Mouse (Mus musculus) adipocyte (in vitro differentiated cells): Measurements from ENCODE around the gene Zfp286.

Source experiments
- DNase-seq: peaks from one replicate; pipeline ENCODE4 v3.0.0-alpha.2; 2016; ENCODE audit warnings: low spot score

Gene Zfp286

GRCm38 (mm10) chr11:62788935-62789616, at the start of gene Zfp286:
Gene Zfp286, minus strand, starts transcription at chr11:62789462.
- DNase-seq: peak; percentile 22

DNA sequence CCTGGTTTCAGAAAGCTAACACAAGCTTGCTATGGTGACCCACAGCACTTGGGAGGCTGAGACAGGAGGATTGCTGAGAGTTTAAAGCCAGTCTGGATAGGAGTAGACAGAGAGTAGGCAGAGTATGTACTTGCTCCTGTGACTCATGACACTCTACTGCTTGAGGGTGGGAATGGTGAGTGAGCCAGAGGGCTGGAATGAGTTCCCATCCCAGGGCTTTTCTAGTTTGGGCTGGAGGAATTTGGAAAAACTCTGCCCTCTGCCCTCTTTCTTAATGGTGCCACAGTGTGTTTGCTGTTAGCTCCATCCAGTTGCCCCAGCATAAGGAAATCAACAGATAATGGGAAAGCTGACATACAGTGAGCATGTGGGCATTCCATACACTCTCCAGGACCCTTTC, 42.6 kb upstream of the Zfp286 start:
- peak; percentile 50 for DNase-seq

DNA sequence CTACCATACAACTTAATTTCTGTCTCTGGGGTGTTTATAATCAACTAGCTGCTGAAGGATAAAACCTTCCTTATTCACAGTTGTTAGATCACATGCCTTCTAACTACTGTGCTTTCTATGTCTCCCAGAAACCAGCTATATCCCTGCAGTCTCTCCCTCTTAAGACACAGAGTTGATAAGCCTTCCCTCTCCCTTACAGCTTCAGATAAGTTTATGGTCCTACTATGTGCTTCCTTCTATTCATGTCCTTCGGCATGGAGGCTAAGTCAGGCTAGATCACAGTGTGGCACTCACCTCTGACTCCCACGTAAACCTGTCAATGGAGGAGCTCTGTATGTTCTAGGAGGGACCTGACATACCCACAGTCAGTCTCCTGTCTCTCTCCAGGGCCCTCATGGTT, 41.1 kb upstream of the Zfp286 start:
- DNase-seq: no peak

- DNase-seq: no peak
Measured at GRCm38 (mm10) chr11:62827911-62828310, 38.6 kb upstream of the Zfp286 start.

DNA sequence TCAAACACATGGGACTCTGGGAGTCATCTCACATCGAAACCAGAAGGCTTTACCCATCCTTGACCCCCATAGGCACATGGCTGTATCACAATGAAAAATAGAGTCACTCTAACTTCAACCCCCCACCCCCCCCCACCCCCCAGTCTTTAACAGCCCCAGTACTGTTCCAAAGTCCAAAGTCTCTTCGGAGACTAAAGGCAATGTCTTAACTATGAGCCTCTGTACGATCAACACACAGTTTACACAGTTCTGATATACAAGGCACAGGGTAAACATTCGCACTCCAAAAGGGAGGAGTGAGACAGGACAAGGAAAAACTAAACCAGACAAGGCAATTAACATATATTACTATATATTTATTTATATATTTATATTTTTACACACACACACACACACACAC, 37.9 kb upstream of the Zfp286 start:
- DNase-seq: no peak

GRCm38 (mm10) chr11:62826106-62826733, 37.0 kb upstream of the Zfp286 start:
- peak; percentile 30 for DNase-seq

DNA sequence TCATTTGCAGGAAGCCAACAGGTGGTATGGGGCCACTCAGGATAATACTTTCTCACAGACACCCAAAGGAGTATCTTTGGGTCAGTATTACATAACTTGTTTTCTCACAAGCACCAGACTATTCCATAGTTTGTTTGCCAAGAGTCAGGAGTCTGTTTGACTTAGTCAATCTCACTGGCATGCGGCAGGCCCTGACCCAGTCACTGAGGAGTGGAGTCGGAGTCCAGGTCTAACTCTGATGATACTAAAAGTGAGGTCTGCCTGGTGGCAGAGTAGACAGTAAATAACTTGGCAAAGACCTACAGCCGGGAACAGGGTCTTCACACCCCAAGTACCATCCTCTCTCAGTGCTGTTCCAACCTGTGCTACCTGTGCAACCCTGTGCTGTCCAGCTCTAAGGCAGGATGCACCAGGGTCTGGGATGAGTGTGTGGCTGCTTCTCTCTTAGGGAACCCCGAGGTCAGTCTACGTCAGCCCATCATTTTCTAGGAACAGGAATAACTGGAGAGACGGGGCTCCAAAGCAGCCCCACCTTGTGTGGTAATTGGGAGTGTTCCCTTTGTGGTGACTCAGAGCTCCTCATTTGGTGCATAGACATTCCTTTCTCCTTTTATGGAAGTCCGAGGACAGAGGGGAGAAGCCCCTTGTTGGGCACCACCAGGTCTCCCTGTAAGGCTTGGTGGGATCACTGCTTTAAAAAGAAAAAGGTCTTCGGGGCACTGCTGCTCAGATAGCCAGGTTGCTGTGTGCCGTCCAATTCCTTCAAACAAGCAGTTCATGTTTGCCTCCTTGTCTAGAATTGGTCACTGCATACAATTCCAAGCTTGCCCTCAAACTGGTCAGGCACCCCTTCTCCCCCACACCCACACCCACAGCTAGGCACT, 36.2 kb upstream of the Zfp286 start:
- no peak for DNase-seq

DNA sequence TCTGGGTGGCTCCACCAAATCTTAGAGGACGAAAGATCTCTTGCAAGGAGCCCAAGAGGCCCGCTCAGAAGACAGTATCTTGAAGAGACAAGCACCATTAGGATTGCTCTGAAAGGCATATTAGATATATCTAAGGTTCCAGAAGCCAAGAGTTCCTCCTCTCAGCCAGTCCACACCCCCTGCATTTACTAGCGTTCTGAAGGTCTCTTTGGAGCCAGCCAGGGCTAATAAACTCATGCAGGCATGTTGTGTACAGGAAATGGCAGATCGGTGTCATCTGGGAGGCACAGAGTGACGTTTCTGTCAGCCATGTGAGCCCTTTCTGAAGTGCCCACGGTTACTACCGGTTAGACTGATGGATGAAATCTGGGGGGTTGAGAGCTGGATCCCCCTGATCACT, 34.9 kb upstream of the Zfp286 start:
- no peak for DNase-seq

- DNase-seq: no peak
Measured at GRCm38 (mm10) chr11:62821893-62822292, 32.6 kb upstream of the Zfp286 start.

GRCm38 (mm10) chr11:62820661-62821437, 31.6 kb upstream of the Zfp286 start:
- peak; percentile 55 for DNase-seq

- DNase-seq: peak; percentile 96
Measured at GRCm38 (mm10) chr11:62820059-62820541, 30.8 kb upstream of the Zfp286 start, which contains the start of gene Trim16. Gene Trim16, plus strand, starts transcription at chr11:62820231.

DNA sequence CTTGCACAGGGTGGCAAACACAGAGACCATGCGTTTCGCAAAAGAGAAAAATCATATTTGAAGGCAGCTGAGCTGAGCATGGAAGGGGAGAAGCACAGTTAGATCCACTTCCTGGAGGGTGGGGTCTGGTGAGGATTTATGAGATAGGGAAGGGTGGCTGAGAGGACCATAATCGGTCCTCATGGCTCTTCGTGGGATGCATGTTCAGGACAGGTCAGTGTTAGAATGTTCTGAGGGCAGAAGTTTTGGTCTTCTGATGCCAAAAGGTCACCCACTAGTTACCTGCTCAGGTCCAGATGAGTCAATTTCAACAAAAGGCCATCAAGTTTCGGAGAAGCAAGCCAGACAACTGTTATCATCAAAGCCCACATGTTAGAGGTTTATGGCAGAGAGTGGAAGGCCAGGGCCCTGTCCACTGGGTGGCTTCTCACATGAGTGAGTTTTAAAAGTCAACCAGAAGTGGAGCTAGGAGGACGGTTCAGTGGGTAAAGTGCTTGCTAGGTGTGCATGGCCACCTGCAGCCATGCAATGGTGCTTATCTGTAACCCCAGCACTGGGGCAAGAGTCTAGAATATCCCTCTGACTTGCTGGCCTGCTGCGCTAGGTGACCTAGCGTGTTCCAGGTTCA, 29.9 kb upstream of the Zfp286 start:
- DNase-seq: no peak

- DNase-seq: no peak
Measured at GRCm38 (mm10) chr11:62816591-62816990, 27.3 kb upstream of the Zfp286 start.

DNA sequence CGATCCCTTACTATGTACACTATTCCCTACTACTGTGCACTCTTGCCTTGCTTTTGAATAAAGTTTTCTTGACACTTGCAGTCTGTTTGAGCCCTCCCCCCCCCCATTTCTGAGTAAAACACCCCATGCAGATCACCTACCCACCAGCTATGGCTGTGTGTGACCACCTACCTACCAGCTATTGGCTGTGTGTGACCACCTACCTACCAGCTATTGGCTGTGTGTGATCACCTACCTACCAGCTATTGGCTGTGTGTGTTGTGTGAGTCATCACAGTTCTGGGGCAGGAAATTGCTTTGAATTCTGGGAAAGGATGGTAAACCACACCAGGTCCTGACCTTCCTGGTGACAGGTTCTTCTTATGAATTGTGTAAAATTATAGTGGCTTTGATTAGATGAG, 26.2 kb upstream of the Zfp286 start:
- no peak for DNase-seq

DNA sequence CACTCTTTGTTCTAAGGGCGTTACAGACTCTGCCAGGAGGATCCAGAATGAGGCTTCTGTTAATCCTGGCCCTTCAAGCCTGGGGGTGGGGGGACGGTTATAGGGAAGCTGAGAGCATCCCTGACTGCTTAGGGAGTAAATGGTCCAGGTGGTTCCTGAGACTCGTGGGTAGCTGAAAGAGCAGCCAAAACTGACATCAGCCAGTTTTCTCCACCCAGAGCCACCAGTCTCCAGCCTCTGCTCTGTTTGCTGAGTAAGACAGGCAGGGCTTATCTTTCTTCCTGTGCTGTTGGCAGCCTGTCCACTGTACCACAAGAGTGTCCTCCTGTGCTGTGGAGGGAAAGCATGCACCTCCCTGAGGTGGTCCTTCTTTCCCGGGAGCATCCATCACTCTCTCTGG, 25.4 kb upstream of the Zfp286 start:
- DNase-seq: no peak

DNA sequence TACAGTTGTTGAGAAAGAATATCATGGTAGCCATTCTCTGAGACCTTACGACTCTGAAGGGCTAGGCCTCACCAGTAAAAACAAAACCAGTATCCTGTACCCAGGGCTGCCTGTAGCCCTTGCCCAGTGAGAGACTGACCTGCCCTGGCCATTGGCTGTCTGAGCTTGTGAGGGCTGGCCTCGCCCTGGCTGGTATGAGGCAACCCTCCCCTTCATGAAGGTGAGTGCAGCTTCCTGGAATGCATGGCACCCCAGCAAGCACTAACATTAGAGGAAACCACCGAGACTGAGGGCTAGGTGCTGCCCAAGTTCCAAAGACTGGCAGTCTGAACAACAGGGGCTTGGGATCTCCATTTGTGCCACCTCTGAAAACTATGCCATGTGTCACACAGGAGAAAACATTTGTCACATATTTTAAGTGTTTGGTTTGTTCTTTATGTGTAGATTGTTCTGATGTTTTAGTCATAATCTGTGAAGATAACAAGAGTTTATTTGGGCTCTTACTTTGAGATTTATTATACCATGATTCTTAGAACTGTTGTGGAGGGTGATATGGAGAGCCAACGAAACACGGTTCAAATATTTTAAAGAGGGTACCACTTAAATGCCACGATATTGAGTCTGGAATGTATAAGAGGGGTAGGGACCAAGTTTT, 24.8 kb upstream of the Zfp286 start:
- DNase-seq: no peak

GRCm38 (mm10) chr11:62813497-62813896, 24.2 kb upstream of the Zfp286 start:
- DNase-seq: peak; percentile 14

DNA sequence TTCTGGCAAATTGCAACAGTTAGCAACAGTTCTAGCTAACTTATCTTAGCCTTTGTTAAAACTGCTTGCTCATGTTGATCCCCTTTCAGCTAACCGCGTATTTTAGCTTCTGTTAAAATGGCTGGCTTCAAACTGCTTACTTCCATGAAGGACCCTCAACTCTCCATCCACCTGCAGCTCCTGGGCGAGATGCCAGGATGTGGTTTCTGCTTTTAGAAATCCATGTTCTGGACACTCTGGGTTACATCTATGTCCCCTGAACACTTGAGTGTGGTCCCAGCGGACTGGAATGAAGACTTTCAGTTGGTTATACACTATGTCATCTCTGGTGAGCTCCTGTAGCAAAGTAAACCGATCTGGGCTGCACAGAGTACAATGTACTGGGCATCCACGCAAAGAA, 23.0 kb upstream of the Zfp286 start:
- DNase-seq: no peak

DNA sequence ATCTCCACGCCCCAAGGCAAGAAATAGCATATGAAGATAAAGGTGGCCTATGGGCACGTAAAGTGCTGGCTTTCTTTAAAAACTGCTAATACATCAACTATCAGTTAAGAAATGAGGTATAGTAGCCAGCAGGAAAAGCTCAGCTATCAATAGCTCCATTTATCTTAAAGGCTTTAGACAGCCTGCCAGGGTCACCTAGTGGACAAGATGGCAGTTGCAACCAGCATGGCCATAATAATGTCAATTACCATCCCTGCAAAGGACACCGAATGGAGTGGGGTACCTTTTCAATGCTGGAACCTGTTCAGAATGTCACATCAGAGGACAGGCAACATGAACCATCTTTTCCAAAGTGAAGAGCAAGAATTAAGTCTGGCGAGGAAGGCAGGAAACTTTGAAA, 19.9 kb upstream of the Zfp286 start:
- no peak for DNase-seq

DNA sequence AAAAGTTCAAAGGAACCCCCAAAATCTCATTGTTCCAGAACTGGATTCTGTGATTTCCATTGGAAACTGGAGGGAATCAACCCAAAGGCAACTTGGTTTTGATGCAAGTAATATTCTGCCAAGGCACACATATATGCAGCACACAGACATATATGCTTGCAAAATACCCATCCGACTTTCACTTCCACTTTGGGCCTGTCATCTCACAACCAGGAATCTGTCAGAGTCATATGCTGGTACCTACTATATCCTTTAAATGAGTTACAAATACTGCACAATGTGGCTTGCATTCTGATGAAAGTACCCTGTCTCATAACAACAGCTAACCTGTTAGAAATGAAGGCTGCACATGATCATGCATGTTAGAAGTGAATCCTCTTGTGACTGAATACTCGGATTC, 18.7 kb upstream of the Zfp286 start:
- DNase-seq: no peak

- DNase-seq: no peak
Measured at GRCm38 (mm10) chr11:62804119-62804518, 14.9 kb upstream of the Zfp286 start.
